Mouse (Mus musculus) stomach, embryonic 14.5 days (tissue): ENCODE measurements around the gene 1700023F06Rik. TPM values are rescaled to one million over a fixed set of nuclear protein-coding genes. Genes with fewer than 3 reads are reported as not detected.

Experiments
- ATAC-seq: fragments of 200-750 bp; cut with Nextera tagmentation; 2 replicates; pipeline ENCODE4 v1.8.0; 2017; ENCODE audit warnings: low read depth, moderate TSS enrichment; ENCODE audit not compliant: insufficient number of reproducible peaks, insufficient read depth, low FRiP score
- H3K27ac ChIP-seq: fragments of 300-500 bp; sonication (generic); 2 replicates; pipeline ENCODE4 v1.5.1; 2014; ENCODE audit warnings: mild to moderate bottlenecking, low read length, moderate library complexity, mixed read lengths
- H3K27me3 ChIP-seq: fragments of 300-500 bp; sonication (generic); 2 replicates; pipeline ENCODE4 v1.6.1; 2014; ENCODE audit warnings: low read length, control low read depth, mixed read lengths; ENCODE audit not compliant: control insufficient read depth, insufficient read depth
- H3K36me3 ChIP-seq: fragments of 300-500 bp; sonication (generic); 2 replicates; pipeline ENCODE4 v1.6.1; 2014; ENCODE audit warnings: mild to moderate bottlenecking, control low read depth, low read length, moderate library complexity, mixed read lengths; ENCODE audit not compliant: control insufficient read depth, insufficient read depth
- H3K4me1 ChIP-seq: fragments of 300-500 bp; sonication (generic); 2 replicates; pipeline ENCODE4 v1.6.1; 2014; ENCODE audit warnings: low read length, control low read depth, mixed read lengths; ENCODE audit not compliant: control insufficient read depth, insufficient read depth
- H3K4me2 ChIP-seq: fragments of 300-500 bp; sonication (generic); replicated peaks from 2 replicates; pipeline ENCODE4 v1.6.1; 2014; ENCODE audit warnings: low read depth, low read length, control low read depth
- H3K4me3 ChIP-seq: fragments of 300-500 bp; sonication (generic); 2 replicates; pipeline ENCODE4 v1.5.1; 2014; ENCODE audit warnings: low read depth, low read length, control low read depth
- H3K9ac ChIP-seq: fragments of 300-500 bp; sonication (generic); replicated peaks from 2 replicates; pipeline ENCODE4 v1.6.1; 2014; ENCODE audit warnings: low read depth, mild to moderate bottlenecking, control low read depth, low read length, moderate library complexity, mixed read lengths
- H3K9me3 ChIP-seq: fragments of 300-500 bp; sonication (generic); 2 replicates; pipeline ENCODE4 v1.6.1; 2016; ENCODE audit warnings: low read depth, low read length, control low read depth; ENCODE audit not compliant: control insufficient read depth
- WGBS: fragments of 180-500 bp; shearing (Covaris S2); extraction: QIAGEN DNeasy Blood & Tissue Kit; methylation state at CpG from one replicate; pipeline ENCODE4 v1.1.7; 2014; 5-methylcytosine and 5-hydroxymethylcytosine counted together
- polyA plus RNA-seq: library from polyadenylated mRNA; unstranded; fragments of >200 nt; fragmentation: Nextera tagmentation; extraction: Ambion mirVana; gene quantifications from 2 replicates; pipeline ENCODE4 v1.2.1, GENCODE M21; 2014

The 1700023F06Rik gene
- polyA plus RNA-seq, 1 experiment from 2014 or later = 1.5 TPM

- Histone ChIP-seq H3K27ac (no peak overlapping the region), H3K4me1 (0 out of 2 replicates have a peak, but pooled peaks cover 5% of the 10 kb centered on the region), H3K4me2 (peak overlapping the region; percentile 96; the same call in 1 of the 2 replicates), H3K36me3 (no peaks in the 10 kb centered on the region), H3K9ac (no peak overlapping the region), H3K4me3 (peak overlapping the region; percentile 52; the same call in 1 of the 2 replicates), H3K9me3 (no peaks in the 10 kb centered on the region), H3K27me3 (peaks cover 31% of the 10 kb centered on the region; the same call in 1 of the 2 replicates)
- WGBS = 59% methylated on average over 9 of the region's 9 CpGs
- ATAC-seq = peak; percentile 18; the same call in 1 of the 2 replicates
These were observed 36.5 kb downstream of the 1700023F06Rik start for GRCm38 (mm10) chr11:103171703-103172391.

- Histone ChIP-seq H3K9ac (peak overlapping the region; percentile 50), H3K27ac (no peak overlapping the region), H3K36me3 (no peaks in the 10 kb centered on the region), H3K4me3 (peak overlapping the region; percentile 52), H3K9me3 (no peaks in the 10 kb centered on the region), H3K27me3 (peaks cover 31% of the 10 kb centered on the region; the same call in 1 of the 2 replicates), H3K4me2 (peak overlapping the region; percentile 96), H3K4me1 (0 out of 2 replicates have a peak, but pooled peaks cover 5% of the 10 kb centered on the region)
- 3% methylated on average over 13 of the region's 23 CpGs for WGBS
- ATAC-seq = no peak
These were observed 37.1 kb downstream of the 1700023F06Rik start for GRCm38 (mm10) chr11:103171286-103171620.

- Histone ChIP-seq H3K36me3 (no peaks in the 10 kb centered on the region), H3K9ac (peak within 1 kb of the TSS; percentile 50), H3K27ac (no peak within 1 kb of the TSS), H3K9me3 (no peaks in the 10 kb centered on the region), H3K4me1 (0 out of 2 replicates have a peak, but pooled peaks cover 5% of the 10 kb centered on the region), H3K4me3 (peak within 1 kb of the TSS; percentile 52), H3K4me2 (peak within 1 kb of the TSS; percentile 96), H3K27me3 (peaks cover 31% of the 10 kb centered on the region; the same call in 1 of the 2 replicates)
- ATAC-seq = peak; percentile 3; the same call in 1 of the 2 replicates
- under 1% methylated on average over 51 of the region's 84 CpGs for WGBS
These were observed 37.7 kb downstream of the 1700023F06Rik start, which contains the start of gene Fmnl1 for GRCm38 (mm10) chr11:103170494-103171285. TSS of gene Fmnl1 (plus strand) at chr11:103171107.

- Histone ChIP-seq H3K9me3 (no peaks in the 10 kb centered on the region), H3K27ac (no peak overlapping the region), H3K4me3 (peak overlapping the region; percentile 52; the same call in 1 of the 2 replicates), H3K9ac (no peak overlapping the region), H3K4me1 (0 out of 2 replicates have a peak, but pooled peaks cover 5% of the 10 kb centered on the region), H3K4me2 (peak overlapping the region; percentile 96; the same call in 1 of the 2 replicates), H3K27me3 (peaks cover 31% of the 10 kb centered on the region; the same call in 1 of the 2 replicates), H3K36me3 (no peaks in the 10 kb centered on the region)
- no peak for ATAC-seq
- 54% methylated on average over 3 of the region's 3 CpGs for WGBS
These were observed 38.3 kb downstream of the 1700023F06Rik start for GRCm38 (mm10) chr11:103170111-103170493.

DNA sequence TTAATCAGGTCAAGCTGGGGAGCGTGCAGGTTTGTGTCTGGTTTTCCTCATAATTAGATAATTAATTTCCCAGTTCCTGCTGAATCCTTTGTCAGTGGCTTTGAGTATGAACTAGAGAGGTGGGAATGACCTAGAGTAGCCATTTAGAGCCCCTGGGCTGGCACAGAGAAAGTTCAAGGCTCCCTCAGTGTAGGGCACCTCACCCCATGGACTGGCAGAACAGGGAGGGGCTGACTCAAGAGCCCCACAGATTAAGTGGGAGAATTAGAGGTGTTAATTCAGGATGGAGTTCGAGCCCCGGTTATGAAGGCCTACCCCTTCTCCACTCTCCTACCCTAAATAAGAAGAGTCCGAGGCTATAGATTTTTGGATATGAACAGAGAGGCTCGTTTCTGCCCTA is 38.7 kb downstream of the 1700023F06Rik start:
- peaks cover 31% of the 10 kb centered on the region; the same call in 1 of the 2 replicates for H3K27me3 ChIP-seq
- no peaks in the 10 kb centered on the region for H3K9me3 ChIP-seq
- 80% methylated on average over 5 of the region's 5 CpGs for WGBS
- H3K4me2 ChIP-seq = no peak overlapping the region
- no peak overlapping the region for H3K27ac ChIP-seq
- no peak for ATAC-seq
- no peak overlapping the region for H3K9ac ChIP-seq
- H3K36me3 ChIP-seq = no peaks in the 10 kb centered on the region
- no peak overlapping the region for H3K4me3 ChIP-seq
- 0 out of 2 replicates have a peak, but pooled peaks cover 5% of the 10 kb centered on the region for H3K4me1 ChIP-seq

- no peak overlapping the region for H3K9ac ChIP-seq
- WGBS = 21% methylated on average over 9 of the region's 9 CpGs
- no peaks in the 10 kb centered on the region for H3K9me3 ChIP-seq
- H3K36me3 ChIP-seq = no peaks in the 10 kb centered on the region
- H3K4me1 ChIP-seq = 0 out of 2 replicates have a peak, but pooled peaks cover 5% of the 10 kb centered on the region
- H3K4me2 ChIP-seq = no peak overlapping the region
- ATAC-seq = no peak
- no peak overlapping the region for H3K4me3 ChIP-seq
- peaks cover 31% of the 10 kb centered on the region; the same call in 1 of the 2 replicates for H3K27me3 ChIP-seq
- no peak overlapping the region for H3K27ac ChIP-seq
These were observed 39.5 kb downstream of the 1700023F06Rik start for GRCm38 (mm10) chr11:103168690-103169390.

DNA sequence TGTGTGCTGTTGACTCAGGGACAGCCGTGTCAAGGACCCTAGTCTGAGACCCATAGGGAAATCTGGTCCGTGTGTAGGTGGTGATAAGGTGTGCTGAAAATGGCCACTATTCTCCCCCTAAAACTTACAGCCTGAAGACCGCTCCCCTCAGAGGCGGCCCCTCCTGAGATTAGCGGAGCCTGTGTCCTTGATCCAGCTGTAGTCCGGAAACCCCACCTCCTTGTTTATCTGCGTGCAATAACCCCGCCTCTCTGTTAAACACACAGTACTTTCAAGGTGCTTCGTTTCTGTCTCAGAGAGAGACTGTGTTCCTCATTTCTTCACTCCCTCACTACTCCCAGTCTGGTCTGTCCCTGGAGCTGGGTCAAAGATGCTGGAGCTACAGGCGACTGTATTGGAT is 44.0 kb downstream of the 1700023F06Rik start:
- H3K4me2 ChIP-seq = no peak overlapping the region
- H3K4me1 ChIP-seq = no peaks in the 10 kb centered on the region

DNA sequence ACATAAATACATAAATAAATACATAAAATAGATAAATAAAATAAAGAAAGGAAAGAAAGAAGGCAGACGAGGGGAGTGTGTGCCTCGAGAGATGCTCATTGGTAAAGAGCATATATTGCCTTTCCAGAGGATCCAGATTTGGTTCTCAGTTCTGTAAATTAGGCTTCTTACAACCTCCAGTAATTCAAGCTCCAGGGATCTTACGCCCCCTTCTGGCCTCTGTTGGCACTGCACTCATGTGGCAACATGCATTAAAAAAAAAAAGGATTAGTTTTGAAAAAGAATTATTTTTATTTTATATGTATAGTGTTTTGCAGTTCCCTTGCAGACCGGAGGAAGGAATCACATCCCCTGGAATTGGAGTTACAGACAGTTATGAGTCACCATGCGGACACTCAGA is 46.2 kb downstream of the 1700023F06Rik start:
- Histone ChIP-seq H3K36me3 (no peaks in the 10 kb centered on the region), H3K9ac (no peak overlapping the region), H3K27me3 (no peaks in the 10 kb centered on the region), H3K4me2 (no peak overlapping the region), H3K4me3 (no peak overlapping the region), H3K9me3 (no peaks in the 10 kb centered on the region), H3K4me1 (no peaks in the 10 kb centered on the region), H3K27ac (no peak overlapping the region)
- WGBS = 87% methylated on average over 5 of the region's 5 CpGs
- no peak for ATAC-seq

More for the DNA sequence above, 44.0 kb downstream of the 1700023F06Rik start:
- Histone ChIP-seq H3K36me3 (no peaks in the 10 kb centered on the region), H3K27me3 (no peaks in the 10 kb centered on the region), H3K27ac (no peak overlapping the region), H3K9ac (no peak overlapping the region), H3K4me3 (no peak overlapping the region), H3K9me3 (no peaks in the 10 kb centered on the region)
- 24% methylated on average over 10 of the region's 10 CpGs for WGBS
- 0 out of 2 replicates have a peak, but pooled peaks have one; percentile 2 for ATAC-seq
